Mouse (Mus musculus): ENCODE measurements around the gene Gm49378. TPM values are rescaled to one million over a fixed set of nuclear protein-coding genes. Genes with fewer than 3 reads are reported as not detected.
A peak's percentile ranks its signal among the peaks of the same experiment; 100 is the strongest.

The Gm49378 gene
- polyA plus RNA-seq, 1 experiment, result 14.1 TPM

DNA sequence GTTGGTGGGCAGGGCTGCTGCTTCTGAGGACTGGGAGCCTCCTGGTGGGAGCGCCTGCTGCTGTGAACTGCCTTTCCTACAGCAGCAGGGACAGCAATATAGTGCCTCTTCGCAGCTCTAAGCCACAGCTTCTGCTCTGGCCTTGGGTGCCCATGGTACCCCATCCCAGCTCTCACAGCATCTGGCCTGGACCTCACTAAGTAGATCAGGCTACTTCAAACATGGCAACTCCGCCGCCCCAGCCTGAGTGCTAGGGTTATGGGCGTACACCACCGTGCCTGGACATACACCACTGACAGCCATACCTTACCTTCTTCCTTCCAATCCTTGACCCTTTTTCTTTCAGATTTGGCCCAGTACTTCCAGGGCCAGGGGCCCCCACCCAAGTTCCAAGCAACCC, 29.4 kb downstream of the Gm49378 start:
- no peak overlapping the region for H3K9ac ChIP-seq (ENCODE audit: low read depth, poor library complexity, severe bottlenecking)
- no peaks in the 10 kb centered on the region for H3K27me3 ChIP-seq (ENCODE audit: control insufficient read depth, insufficient read depth, low read length, poor library complexity, severe bottlenecking)
- peaks cover 25% of the 10 kb centered on the region for H3K36me3 ChIP-seq (ENCODE audit: control insufficient read depth, insufficient read depth, low read length, poor library complexity, severe bottlenecking)
- peaks cover 4% of the 10 kb centered on the region for H3K4me1 ChIP-seq (ENCODE audit: control insufficient read depth, insufficient read depth, low read length)
- TF ChIP-seq POLR2A (IDR thresholded peaks at IDR 0.05; ENCODE audit: insufficient read depth, low read length) (no peak), EP300 (IDR thresholded peaks at IDR 0.05; ENCODE audit: insufficient read depth, low read depth, low read length) (no peak), CTCF (IDR thresholded peaks at IDR 0.05; ENCODE audit: low read depth, low read length) (no peak)
- H3K4me3 ChIP-seq (ENCODE audit: low read depth, low read length), result no peak overlapping the region
- H3K27ac ChIP-seq (ENCODE audit: insufficient read depth, low read length), result no peak overlapping the region
- no peaks in the 10 kb centered on the region for H3K9me3 ChIP-seq (replicated peaks; ENCODE audit: control insufficient read depth, insufficient read depth, low read length, poor library complexity, severe bottlenecking)

DNA sequence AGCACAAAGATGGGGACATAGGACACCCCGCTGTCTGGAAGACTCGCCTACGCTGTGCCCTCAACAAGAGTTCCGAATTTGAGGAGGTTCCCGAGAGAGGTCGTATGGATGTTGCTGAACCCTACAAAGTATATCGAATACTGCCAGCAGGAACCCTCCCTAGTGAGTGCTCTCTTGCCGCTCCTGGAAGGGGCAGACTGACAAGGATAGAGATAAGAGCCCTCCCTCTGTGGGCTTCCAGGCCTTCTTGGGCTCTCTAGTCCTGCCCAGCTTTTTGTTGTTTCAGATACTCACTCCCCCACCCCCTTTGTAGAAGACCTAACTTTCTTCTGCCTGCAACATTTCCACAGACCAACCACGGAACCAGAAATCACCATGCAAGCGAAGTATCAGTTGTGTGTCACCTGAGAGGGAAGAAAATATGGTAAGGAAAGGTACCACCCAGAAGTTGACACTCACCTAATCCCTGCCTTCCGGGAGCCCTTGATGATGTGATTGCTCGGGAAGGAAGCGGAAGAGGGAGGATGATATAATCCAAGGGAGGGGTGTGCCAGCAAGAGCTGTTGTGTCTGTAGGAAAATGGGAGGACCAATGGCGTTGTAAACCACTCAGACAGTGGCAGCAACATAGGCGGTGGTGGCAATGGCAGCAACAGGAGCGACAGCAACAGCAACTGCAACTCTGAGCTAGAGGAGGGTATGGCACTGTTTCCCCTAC, 31.8 kb downstream of the Gm49378 start:
- Histone ChIP-seq H3K27ac (ENCODE audit: insufficient read depth, low read length) (peak overlapping the region; percentile 46; the same call in 1 of the 2 replicates), H3K4me3 (ENCODE audit: low read depth, low read length) (no peak overlapping the region), H3K4me1 (ENCODE audit: control insufficient read depth, insufficient read depth, low read length) (peaks cover 4% of the 10 kb centered on the region), H3K36me3 (ENCODE audit: control insufficient read depth, insufficient read depth, low read length, poor library complexity, severe bottlenecking) (peaks cover 35% of the 10 kb centered on the region), H3K9ac (ENCODE audit: low read depth, poor library complexity, severe bottlenecking) (peak overlapping the region; percentile 23), H3K27me3 (ENCODE audit: control insufficient read depth, insufficient read depth, low read length, poor library complexity, severe bottlenecking) (no peaks in the 10 kb centered on the region), H3K9me3 (replicated peaks; ENCODE audit: control insufficient read depth, insufficient read depth, low read length, poor library complexity, severe bottlenecking) (no peaks in the 10 kb centered on the region)
- no peak for TF ChIP-seq POLR2A (IDR thresholded peaks at IDR 0.05; ENCODE audit: insufficient read depth, low read length)
- no peak for TF ChIP-seq EP300 (IDR thresholded peaks at IDR 0.05; ENCODE audit: insufficient read depth, low read depth, low read length)
- TF ChIP-seq CTCF (IDR thresholded peaks at IDR 0.05; ENCODE audit: low read depth, low read length), result no peak

DNA sequence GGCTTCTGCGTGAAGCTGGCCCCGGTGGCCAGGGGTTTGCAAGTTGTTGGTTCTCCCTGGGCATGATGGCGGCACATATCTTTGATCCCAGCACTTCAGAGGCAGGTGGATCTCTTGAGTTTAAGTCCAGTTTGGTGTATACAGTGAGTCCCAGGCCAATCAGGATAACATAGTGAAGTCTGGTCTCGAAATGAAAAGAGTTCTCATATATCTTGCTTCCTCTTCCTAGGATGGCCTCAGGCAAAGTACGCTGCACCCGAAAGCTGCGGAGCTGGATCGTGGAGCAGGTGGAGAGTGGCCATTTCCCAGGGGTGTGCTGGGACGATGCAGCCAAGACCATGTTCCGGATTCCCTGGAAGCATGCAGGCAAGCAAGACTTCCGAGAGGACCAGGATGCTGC, 32.9 kb downstream of the Gm49378 start:
- no peaks in the 10 kb centered on the region for H3K9me3 ChIP-seq (replicated peaks; ENCODE audit: control insufficient read depth, insufficient read depth, low read length, poor library complexity, severe bottlenecking)
- peaks cover 35% of the 10 kb centered on the region for H3K36me3 ChIP-seq (ENCODE audit: control insufficient read depth, insufficient read depth, low read length, poor library complexity, severe bottlenecking)
- H3K4me3 ChIP-seq (ENCODE audit: low read depth, low read length), result peak overlapping the region; percentile 22
- peaks cover 4% of the 10 kb centered on the region for H3K4me1 ChIP-seq (ENCODE audit: control insufficient read depth, insufficient read depth, low read length)
- peak overlapping the region; percentile 88 for H3K27ac ChIP-seq (ENCODE audit: insufficient read depth, low read length)
- H3K9ac ChIP-seq (ENCODE audit: low read depth, poor library complexity, severe bottlenecking), result no peak overlapping the region; the same call in 1 of the 2 replicates
- TF ChIP-seq POLR2A (IDR thresholded peaks at IDR 0.05; ENCODE audit: insufficient read depth, low read length) (no peak), EP300 (IDR thresholded peaks at IDR 0.05; ENCODE audit: insufficient read depth, low read depth, low read length) (no peak), CTCF (IDR thresholded peaks at IDR 0.05; ENCODE audit: low read depth, low read length) (no peak)
- H3K27me3 ChIP-seq (ENCODE audit: control insufficient read depth, insufficient read depth, low read length, poor library complexity, severe bottlenecking), result no peaks in the 10 kb centered on the region

DNA sequence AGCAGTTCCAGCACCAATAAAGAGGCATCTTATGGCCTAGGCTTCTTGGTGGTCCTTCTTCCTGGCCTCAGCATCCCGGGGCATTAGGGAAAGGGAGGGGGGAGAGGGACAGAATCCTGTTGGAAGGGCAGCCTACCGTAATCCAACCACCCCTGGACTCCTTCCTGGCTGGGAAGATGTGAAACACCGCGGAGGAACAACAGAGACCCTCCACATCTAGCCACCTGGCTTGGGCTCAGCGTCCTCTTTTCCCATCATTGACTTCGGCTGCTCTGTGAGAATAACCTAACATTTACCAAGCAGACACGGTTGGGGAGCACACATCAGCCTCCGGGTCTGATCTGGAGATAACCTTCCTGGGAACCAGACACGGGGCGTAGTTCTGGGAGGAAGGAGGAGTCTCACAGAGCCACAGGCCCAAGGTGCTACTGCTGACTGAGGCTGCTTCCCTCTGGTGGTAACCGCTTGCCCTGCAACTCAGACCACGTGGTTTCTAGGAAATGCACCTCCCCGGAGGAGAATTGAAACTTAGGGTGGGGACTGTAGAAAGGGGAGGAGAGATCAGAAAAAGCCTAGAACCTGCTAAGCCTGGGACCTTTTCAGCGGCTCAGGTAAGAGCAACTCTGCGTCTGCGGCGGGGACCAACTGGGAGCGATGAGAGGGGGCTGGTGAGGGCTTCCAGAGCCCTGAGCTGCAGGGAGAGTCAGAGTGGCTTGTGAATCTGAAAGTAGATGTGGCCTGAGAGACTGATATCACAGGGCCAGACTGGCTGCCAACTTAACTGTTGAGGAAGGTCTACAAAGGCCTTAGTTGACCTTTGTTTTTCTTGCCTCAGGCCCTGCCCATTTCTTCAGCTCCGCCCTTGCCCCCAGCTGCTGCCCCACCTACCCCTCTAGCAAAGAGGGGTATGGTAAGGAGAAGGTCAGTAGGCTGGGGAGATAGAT, 33.8 kb downstream of the Gm49378 start:
- Histone ChIP-seq H3K36me3 (ENCODE audit: control insufficient read depth, insufficient read depth, low read length, poor library complexity, severe bottlenecking) (peaks cover 35% of the 10 kb centered on the region), H3K27ac (ENCODE audit: insufficient read depth, low read length) (peak overlapping the region; percentile 88), H3K4me3 (ENCODE audit: low read depth, low read length) (peak overlapping the region; percentile 46), H3K4me1 (ENCODE audit: control insufficient read depth, insufficient read depth, low read length) (peaks cover 4% of the 10 kb centered on the region), H3K9me3 (replicated peaks; ENCODE audit: control insufficient read depth, insufficient read depth, low read length, poor library complexity, severe bottlenecking) (no peaks in the 10 kb centered on the region), H3K9ac (ENCODE audit: low read depth, poor library complexity, severe bottlenecking) (peak overlapping the region; percentile 24; the same call in 1 of the 2 replicates), H3K27me3 (ENCODE audit: control insufficient read depth, insufficient read depth, low read length, poor library complexity, severe bottlenecking) (no peaks in the 10 kb centered on the region)
- TF ChIP-seq CTCF (IDR thresholded peaks at IDR 0.05; ENCODE audit: low read depth, low read length), result peak; percentile 86
- peak; percentile 86 for TF ChIP-seq EP300 (IDR thresholded peaks at IDR 0.05; ENCODE audit: insufficient read depth, low read depth, low read length)
- TF ChIP-seq POLR2A (IDR thresholded peaks at IDR 0.05; ENCODE audit: insufficient read depth, low read length), result peak; percentile 9

DNA sequence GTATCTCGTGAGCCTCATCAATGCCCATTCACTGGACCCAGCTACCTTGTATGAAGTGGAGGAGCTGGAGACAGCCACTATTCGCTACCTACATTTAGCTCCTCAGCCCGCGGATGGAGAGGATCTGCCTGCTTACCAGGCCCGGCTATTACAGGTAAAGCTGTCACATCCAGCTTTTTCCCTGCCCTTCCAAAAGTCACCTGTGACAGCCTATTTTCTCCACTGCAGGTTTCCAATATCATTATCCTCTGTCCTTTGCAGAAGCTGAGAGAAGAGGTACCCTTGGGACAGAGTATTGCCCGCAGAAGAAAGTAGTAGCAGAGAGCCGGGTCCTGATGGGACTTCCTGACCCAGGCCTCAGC, 34.4 kb downstream of the Gm49378 start, which contains the start of gene Irf9:
Gene Irf9, plus strand, starts transcription at position 301 of the 362 bp plus-strand sequence.
- Histone ChIP-seq H3K36me3 (ENCODE audit: control insufficient read depth, insufficient read depth, low read length, poor library complexity, severe bottlenecking) (peaks cover 31% of the 10 kb centered on the region), H3K9ac (ENCODE audit: low read depth, poor library complexity, severe bottlenecking) (peak within 1 kb of the TSS; percentile 24; the same call in 1 of the 2 replicates), H3K4me3 (ENCODE audit: low read depth, low read length) (peak within 1 kb of the TSS; percentile 46), H3K27ac (ENCODE audit: insufficient read depth, low read length) (peak within 1 kb of the TSS; percentile 88), H3K27me3 (ENCODE audit: control insufficient read depth, insufficient read depth, low read length, poor library complexity, severe bottlenecking) (no peaks in the 10 kb centered on the region), H3K4me1 (ENCODE audit: control insufficient read depth, insufficient read depth, low read length) (peaks cover 4% of the 10 kb centered on the region), H3K9me3 (replicated peaks; ENCODE audit: control insufficient read depth, insufficient read depth, low read length, poor library complexity, severe bottlenecking) (no peaks in the 10 kb centered on the region)
- TF ChIP-seq POLR2A (IDR thresholded peaks at IDR 0.05; ENCODE audit: insufficient read depth, low read length) (no peak), EP300 (IDR thresholded peaks at IDR 0.05; ENCODE audit: insufficient read depth, low read depth, low read length) (no peak), CTCF (IDR thresholded peaks at IDR 0.05; ENCODE audit: low read depth, low read length) (no peak)
